Comparison of ENCODE assay signal across 16 mouse cellular contexts in genomic region chr19:58839806-58840205, GRCm38 (mm10). TPM values are rescaled to one million over a fixed set of nuclear protein-coding genes. Genes with fewer than 3 reads are reported as not detected.
DNase-seq lines count a peak whose midpoint lies in the region; ATAC-seq lines count a peak whose summit lies in the region.
"Had no signal": no experiment of that assay in that cellular context is flagged by ENCODE, and none has a peak within 500 bp of the region (broad histone marks: within the 10 kb centered on the region; RNA-seq: fewer than 3 reads in every experiment).

No protein-coding gene starts in this region.

- no peaks in the 10 kb centered on the region for H3K36me3 ChIP-seq in forebrain, embryonic 16.5 days (ENCODE audit: control insufficient read depth, insufficient read depth)
- no peaks in the 10 kb centered on the region for H3K36me3 ChIP-seq in forebrain, embryonic 13.5 days (ENCODE audit: poor library complexity, severe bottlenecking)
- H3K36me3 ChIP-seq in hindbrain, embryonic 10.5 days: no peaks in the 10 kb centered on the region
- H3K36me3 ChIP-seq in hindbrain, embryonic 14.5 days (replicated peaks; ENCODE audit: control insufficient read depth, insufficient read depth): no peaks in the 10 kb centered on the region
- no peaks in the 10 kb centered on the region for H3K36me3 ChIP-seq in embryonic facial prominence, embryonic 14.5 days (ENCODE audit: control insufficient read depth, insufficient read depth, low read length)
- H3K36me3 ChIP-seq: forebrain, embryonic 10.5 days; intestine, embryonic 15.5 days; limb, embryonic 15.5 days had no signal

- DNase-seq in hindbrain, embryonic 10.5 days (ENCODE audit: low spot score): no peak
- no peak for DNase-seq in hindbrain, embryonic 14.5 days (ENCODE audit: low spot score)
- DNase-seq in 3T3-L1 (ENCODE audit: low read depth, low spot score): peak; percentile 73
- DNase-seq in embryonic facial prominence, embryonic 14.5 days (ENCODE audit: low spot score): peak; percentile 69
- DNase-seq in layer of hippocampus, postnatal 14 days (ENCODE audit: low spot score in 2 of 2): no peak
- DNase-seq in cerebellum, postnatal 25 days: no peak
- DNase-seq: cerebellum, adult 11-12 months; gastrocnemius, postnatal 25 days; right cerebral cortex, postnatal 14 days; thymus, postnatal 14 days had no signal

- H3K27ac ChIP-seq in forebrain, embryonic 16.5 days (ENCODE audit: low read length): 0 out of 2 replicates have a peak overlapping the region, but pooled peaks have one; percentile 14
- no peak overlapping the region for H3K27ac ChIP-seq in forebrain, embryonic 13.5 days
- H3K27ac ChIP-seq in hindbrain, embryonic 10.5 days: peak overlapping the region; percentile 30
- no peak overlapping the region for H3K27ac ChIP-seq in hindbrain, embryonic 14.5 days
- no peak overlapping the region for H3K27ac ChIP-seq in embryonic facial prominence, embryonic 14.5 days (replicated peaks; ENCODE audit: low read depth, low read length)
- H3K27ac ChIP-seq: intestine, embryonic 15.5 days; limb, embryonic 15.5 days had no signal

- no peak overlapping the region for H3K9ac ChIP-seq in forebrain, embryonic 16.5 days (replicated peaks; ENCODE audit: low read depth, low read length)
- H3K9ac ChIP-seq in forebrain, embryonic 13.5 days: no peak overlapping the region
- H3K9ac ChIP-seq in hindbrain, embryonic 14.5 days: no peak overlapping the region
- H3K9ac ChIP-seq in embryonic facial prominence, embryonic 14.5 days (ENCODE audit: low read depth, low read length): no peak overlapping the region
- H3K9ac ChIP-seq: intestine, embryonic 15.5 days; limb, embryonic 15.5 days had no signal

- H3K4me1 ChIP-seq in forebrain, embryonic 16.5 days (replicated peaks; ENCODE audit: control insufficient read depth, insufficient read depth, low read length): peaks cover 33% of the 10 kb centered on the region
- peaks cover 29% of the 10 kb centered on the region for H3K4me1 ChIP-seq in forebrain, embryonic 13.5 days
- H3K4me1 ChIP-seq in hindbrain, embryonic 10.5 days (replicated peaks): peaks cover 48% of the 10 kb centered on the region
- H3K4me1 ChIP-seq in hindbrain, embryonic 14.5 days (replicated peaks; ENCODE audit: control insufficient read depth, insufficient read depth, low read length): peaks cover 19% of the 10 kb centered on the region
- no peaks in the 10 kb centered on the region for H3K4me1 ChIP-seq in embryonic facial prominence, embryonic 14.5 days (ENCODE audit: control insufficient read depth, insufficient read depth, low read length)
- H3K4me1 ChIP-seq: intestine, embryonic 15.5 days; limb, embryonic 15.5 days had no signal

- no peaks in the 10 kb centered on the region for H3K9me3 ChIP-seq in forebrain, embryonic 16.5 days (ENCODE audit: control insufficient read depth, low read length)
- H3K9me3 ChIP-seq in forebrain, embryonic 13.5 days (replicated peaks): no peaks in the 10 kb centered on the region
- H3K9me3 ChIP-seq in hindbrain, embryonic 10.5 days: no peaks in the 10 kb centered on the region
- no peaks in the 10 kb centered on the region for H3K9me3 ChIP-seq in hindbrain, embryonic 14.5 days (ENCODE audit: control insufficient read depth, low read length)
- no peaks in the 10 kb centered on the region for H3K9me3 ChIP-seq in embryonic facial prominence, embryonic 14.5 days (ENCODE audit: control insufficient read depth, low read length)
- H3K9me3 ChIP-seq: forebrain, embryonic 10.5 days; intestine, embryonic 15.5 days; limb, embryonic 15.5 days had no signal

- 81% methylated on average over 4 of the region's 4 CpGs for WGBS in forebrain, embryonic 16.5 days
- WGBS in forebrain, embryonic 13.5 days: 91% methylated on average over 4 of the region's 4 CpGs
- WGBS in hindbrain, embryonic 10.5 days: 88% methylated on average over 4 of the region's 4 CpGs
- WGBS in hindbrain, embryonic 14.5 days: 78% methylated on average over 4 of the region's 4 CpGs
- WGBS in embryonic facial prominence, embryonic 14.5 days: 55% methylated on average over 4 of the region's 4 CpGs

- ATAC-seq in forebrain, embryonic 16.5 days: no peak
- no peak for ATAC-seq in forebrain, embryonic 13.5 days
- no peak for ATAC-seq in hindbrain, embryonic 14.5 days (ENCODE audit: low FRiP score)
- peak; percentile 37; the same call in 1 of the 2 replicates for ATAC-seq in embryonic facial prominence, embryonic 14.5 days (ENCODE audit: low read depth)
- ATAC-seq: intestine, embryonic 15.5 days had no signal

- H3K4me3 ChIP-seq in forebrain, embryonic 16.5 days (replicated peaks; ENCODE audit: low read length): no peak overlapping the region
- H3K4me3 ChIP-seq in forebrain, embryonic 13.5 days: no peak overlapping the region
- no peak overlapping the region for H3K4me3 ChIP-seq in hindbrain, embryonic 10.5 days
- no peak overlapping the region for H3K4me3 ChIP-seq in hindbrain, embryonic 14.5 days (replicated peaks; ENCODE audit: low read length)
- no peak overlapping the region for H3K4me3 ChIP-seq in embryonic facial prominence, embryonic 14.5 days (ENCODE audit: low read depth, low read length)
- H3K4me3 ChIP-seq: forebrain, embryonic 10.5 days; intestine, embryonic 15.5 days; limb, embryonic 15.5 days had no signal

- no peaks in the 10 kb centered on the region for H3K27me3 ChIP-seq in forebrain, embryonic 16.5 days (replicated peaks; ENCODE audit: control insufficient read depth, insufficient read depth, low read length)
- no peaks in the 10 kb centered on the region for H3K27me3 ChIP-seq in forebrain, embryonic 13.5 days
- H3K27me3 ChIP-seq in hindbrain, embryonic 10.5 days (ENCODE audit: insufficient read depth, poor library complexity, severe bottlenecking): no peaks in the 10 kb centered on the region
- no peaks in the 10 kb centered on the region for H3K27me3 ChIP-seq in hindbrain, embryonic 14.5 days (ENCODE audit: control insufficient read depth, insufficient read depth, low read length)
- H3K27me3 ChIP-seq in embryonic facial prominence, embryonic 14.5 days (replicated peaks; ENCODE audit: control insufficient read depth, insufficient read depth, low read length): no peaks in the 10 kb centered on the region
- H3K27me3 ChIP-seq: intestine, embryonic 15.5 days; limb, embryonic 15.5 days had no signal

- H3K4me2 ChIP-seq in forebrain, embryonic 16.5 days (ENCODE audit: low read length): no peak overlapping the region
- no peak overlapping the region for H3K4me2 ChIP-seq in forebrain, embryonic 13.5 days
- no peak overlapping the region for H3K4me2 ChIP-seq in hindbrain, embryonic 14.5 days (replicated peaks)
- no peak overlapping the region for H3K4me2 ChIP-seq in embryonic facial prominence, embryonic 14.5 days (ENCODE audit: low read depth, low read length)
- H3K4me2 ChIP-seq: intestine, embryonic 15.5 days; limb, embryonic 15.5 days had no signal

RNA-seq across cellular contexts. Expression of gene 1700019N19Rik, which starts 45.5 kb away (rescaled TPM):
- polyA plus RNA-seq in forebrain, embryonic 16.5 days (2015; fragmentation: Nextera tagmentation; extraction: Ambion mirVana): not detected in 2 replicates
- not detected in 2 replicates for polyA plus RNA-seq in forebrain, embryonic 13.5 days (2015; fragmentation: Nextera tagmentation; extraction: Ambion mirVana)
- polyA plus RNA-seq in hindbrain, embryonic 10.5 days (2016; fragmentation: Nextera tagmentation; extraction: Ambion mirVana): 0.16 TPM in 1 of 2 replicates, not detected in the other
- polyA plus RNA-seq in hindbrain, embryonic 14.5 days (2014; fragmentation: Nextera tagmentation; extraction: Ambion mirVana): not detected in 2 replicates
- polyA plus RNA-seq in embryonic facial prominence, embryonic 14.5 days (2014; fragmentation: Nextera tagmentation; extraction: Ambion mirVana): not detected in 2 replicates
- under 1 TPM; 0.35 to 0.41 TPM for total RNA-seq in layer of hippocampus, postnatal 14 days (2021)
- total RNA-seq: adrenal gland, adult 18-20 months; gastrocnemius, postnatal 25 days had no signal
- polyA plus RNA-seq: forebrain, embryonic 10.5 days; intestine, embryonic 15.5 days; limb, embryonic 15.5 days had no signal

Comparison
In these comparisons a context has a peak if more than half of its experiments do, and no peak if none do; other contexts are left out.
1. H3K27ac ChIP-seq: peak in forebrain, embryonic 16.5 days (single experiment) and hindbrain, embryonic 10.5 days (single experiment); none in forebrain, embryonic 13.5 days (single experiment), hindbrain, embryonic 14.5 days (single experiment) and embryonic facial prominence, embryonic 14.5 days (single experiment).
2. DNase-seq: peak in 3T3-L1 (single experiment) and embryonic facial prominence, embryonic 14.5 days (single experiment); none in hindbrain, embryonic 10.5 days (single experiment), hindbrain, embryonic 14.5 days (single experiment), layer of hippocampus, postnatal 14 days (0 of 2) and cerebellum, postnatal 25 days (0 of 2).